Mouse (Mus musculus) myocyte (in vitro differentiated cells): Measurements from ENCODE around the gene Has3.

Experiments used
- CEBPB ChIP-seq: IDR thresholded peaks from 2 replicates; pipeline ENCODE4 v1.6.1; 2011; ENCODE audit warnings: mild to moderate bottlenecking, moderate library complexity; ENCODE audit not compliant: poor library complexity, insufficient read depth, severe bottlenecking
- E2F4 ChIP-seq: IDR thresholded peaks from one replicate; pipeline ENCODE4 v1.6.1; 2011; ENCODE audit warnings: mild to moderate bottlenecking, control low read depth, moderate library complexity; ENCODE audit not compliant: insufficient read depth
- MAX ChIP-seq: IDR thresholded peaks from one replicate; pipeline ENCODE4 v1.6.1; 2011; ENCODE audit warnings: low read depth, mild to moderate bottlenecking, control low read depth
- MYOD1 ChIP-seq, 3 experiments: IDR thresholded peaks; one replicate each; pipeline ENCODE4 v1.6.1; 2011; ENCODE audit warnings: control low read depth in 2 of 3, low read depth in 2 of 3, mild to moderate bottlenecking in 2 of 3, moderate library complexity in 1 of 3; ENCODE audit not compliant: insufficient read length in 2 of 3, control insufficient read depth in 1 of 3
- MYOG ChIP-seq, 3 experiments: IDR thresholded peaks; one replicate each; pipeline ENCODE4 v1.6.1; 2011; ENCODE audit warnings: control low read depth in 2 of 3, low read depth in 2 of 3, mild to moderate bottlenecking in 2 of 3; ENCODE audit not compliant: insufficient read length in 2 of 3, control insufficient read depth in 1 of 3, insufficient read depth in 1 of 3
- POLR2A ChIP-seq: IDR thresholded peaks from one replicate; pipeline ENCODE4 v1.6.1; 2011; ENCODE audit warnings: low read depth, mild to moderate bottlenecking, control low read depth, moderate library complexity; ENCODE audit not compliant: insufficient read length
- POLR2AphosphoS2 ChIP-seq: IDR thresholded peaks from one replicate; pipeline ENCODE4 v1.6.1; 2011; ENCODE audit warnings: low read depth, control low read depth; ENCODE audit not compliant: insufficient read length
- REST ChIP-seq: IDR thresholded peaks from one replicate; pipeline ENCODE4 v1.6.1; 2011; ENCODE audit warnings: mild to moderate bottlenecking, control low read depth, moderate library complexity; ENCODE audit not compliant: insufficient read depth, insufficient read length
- SRF ChIP-seq: IDR thresholded peaks from one replicate; pipeline ENCODE4 v1.6.1; 2011; ENCODE audit warnings: low read depth; ENCODE audit not compliant: control insufficient read depth, insufficient read length
- TCF12 ChIP-seq: IDR thresholded peaks from one replicate; pipeline ENCODE4 v1.6.1; 2011; ENCODE audit warnings: mild to moderate bottlenecking, control low read depth; ENCODE audit not compliant: poor library complexity, insufficient read depth, severe bottlenecking
- TCF3 ChIP-seq: IDR thresholded peaks from one replicate; pipeline ENCODE4 v1.6.1; 2011; ENCODE audit warnings: low read depth, control low read depth; ENCODE audit not compliant: insufficient read length
- USF1 ChIP-seq: IDR thresholded peaks from one replicate; pipeline ENCODE4 v1.6.1; 2011; ENCODE audit warnings: low read depth, mild to moderate bottlenecking, control low read depth, moderate library complexity

GRCm38 (mm10) chr8:106893481-106894156 lies 23.6 kb downstream of the Has3 start, which contains the start of gene Utp4:
- TF ChIP-seq POLR2A (peak; percentile 91), MYOG (IDR thresholded peaks at IDR 0.05; ENCODE audit: control insufficient read depth in 1 of 3, insufficient read depth in 1 of 3, insufficient read length in 2 of 3, low read depth in 2 of 3) (peak in 1 of 3 experiments; percentile 4), TCF12 (no peak), MAX (no peak), TCF3 (no peak), MYOD1 (IDR thresholded peaks at IDR 0.05; ENCODE audit: control insufficient read depth in 1 of 3, insufficient read length in 2 of 3, low read depth in 2 of 3) (no peak), USF1 (peak; percentile 11), CEBPB (no peak), REST (no peak), E2F4 (peak; percentile 59), POLR2AphosphoS2 (peak; percentile 67), SRF (no peak)
